ENCODE assay signal across 8 mouse cellular contexts in the genomic region with DNA sequence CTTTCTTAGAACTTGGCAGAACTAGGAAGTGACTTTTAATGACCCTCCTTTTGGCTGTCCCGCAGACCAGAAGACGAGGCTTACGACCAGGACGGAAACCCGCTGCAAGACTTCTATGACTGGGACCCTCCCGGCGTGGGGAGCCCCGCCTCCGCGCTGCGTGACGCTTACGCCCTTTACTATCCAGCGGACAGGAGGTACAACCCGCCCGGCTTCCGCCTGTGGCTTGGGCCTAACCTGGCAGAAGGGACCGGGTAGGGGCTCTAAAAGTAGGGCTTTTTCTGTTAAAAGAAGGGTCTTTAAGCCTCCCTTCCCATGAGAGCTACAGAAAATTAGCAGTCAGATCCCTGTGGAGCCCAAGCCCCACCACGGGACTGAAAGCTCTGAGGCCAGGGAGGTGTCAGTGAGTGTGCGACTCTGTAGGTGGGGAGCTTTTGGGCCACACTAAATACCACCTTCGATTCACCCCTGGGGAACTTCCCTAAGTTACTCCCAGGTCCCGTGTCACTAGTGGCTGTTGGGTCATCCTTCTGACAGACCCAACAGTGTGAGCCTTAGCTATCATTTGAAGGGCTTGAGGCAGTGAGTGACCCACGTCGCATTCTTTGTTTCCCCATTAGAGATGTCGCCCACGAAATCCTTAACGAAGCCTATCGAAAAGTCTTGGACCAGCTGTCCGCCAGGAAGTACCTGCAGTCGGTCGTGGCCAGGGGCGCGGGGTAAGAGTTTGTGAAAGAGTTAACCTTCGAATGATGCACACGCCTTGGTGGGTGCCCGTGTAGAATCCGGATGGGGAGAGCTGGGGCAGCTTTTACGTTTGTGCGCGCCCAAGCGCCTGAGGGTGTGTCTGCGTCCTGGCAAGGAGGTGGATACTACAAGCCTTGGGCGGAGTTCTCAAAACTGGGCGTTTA. TPM values are rescaled to one million over a fixed set of nuclear protein-coding genes. Genes with fewer than 3 reads are reported as not detected.
DNase-seq lines count a peak whose midpoint lies in the region; ATAC-seq lines count a peak whose summit lies in the region.
"Had no signal": no experiment of that assay in that cellular context is flagged by ENCODE, and none has a peak within 500 bp of the region (broad histone marks: within the 10 kb centered on the region; RNA-seq: fewer than 3 reads in every experiment).

No protein-coding gene starts in this region.

- H3K27ac ChIP-seq in embryonic facial prominence, embryonic 14.5 days (replicated peaks; ENCODE audit: low read depth, low read length), result no peak overlapping the region
- no peak overlapping the region for H3K27ac ChIP-seq in intestine, embryonic 15.5 days

- peak; percentile 7 to 18 for DNase-seq in layer of hippocampus, postnatal 10 days (ENCODE audit: low spot score in 2 of 2)
- DNase-seq in layer of hippocampus, postnatal 36 days, result no peak
- peak; percentile 33 for DNase-seq in embryonic facial prominence, embryonic 14.5 days (ENCODE audit: low spot score)
- peak; percentile 60 for DNase-seq in neural tube, embryonic 10.5 days (ENCODE audit: extremely low spot score, low spot score)
- no peak for DNase-seq in thymus, postnatal 4 days
- DNase-seq in spleen, postnatal 36 days (ENCODE audit: low spot score in 2 of 2), result no peak

- no peaks in the 10 kb centered on the region for H3K36me3 ChIP-seq in embryonic facial prominence, embryonic 14.5 days (ENCODE audit: control insufficient read depth, insufficient read depth, low read length)
- no peaks in the 10 kb centered on the region for H3K36me3 ChIP-seq in intestine, embryonic 15.5 days

- no peaks in the 10 kb centered on the region for H3K9me3 ChIP-seq in embryonic facial prominence, embryonic 14.5 days (ENCODE audit: control insufficient read depth, low read length)
- no peaks in the 10 kb centered on the region for H3K9me3 ChIP-seq in intestine, embryonic 15.5 days

- H3K4me2 ChIP-seq in embryonic facial prominence, embryonic 14.5 days (ENCODE audit: low read depth, low read length), result peak overlapping the region; percentile 59
- peak overlapping the region; percentile 62 for H3K4me2 ChIP-seq in intestine, embryonic 15.5 days (replicated peaks)

- peaks cover 24% of the 10 kb centered on the region for H3K4me1 ChIP-seq in embryonic facial prominence, embryonic 14.5 days (ENCODE audit: control insufficient read depth, insufficient read depth, low read length)
- peaks cover 19% of the 10 kb centered on the region for H3K4me1 ChIP-seq in intestine, embryonic 15.5 days (replicated peaks)

- peaks cover 82% of the 10 kb centered on the region for H3K27me3 ChIP-seq in embryonic facial prominence, embryonic 14.5 days (replicated peaks; ENCODE audit: control insufficient read depth, insufficient read depth, low read length)
- H3K27me3 ChIP-seq in intestine, embryonic 15.5 days (replicated peaks), result peaks cover 67% of the 10 kb centered on the region

- peak; percentile 69 for ATAC-seq in embryonic facial prominence, embryonic 14.5 days (ENCODE audit: low read depth)
- ATAC-seq in intestine, embryonic 15.5 days, result peak; percentile 68

- H3K4me3 ChIP-seq in embryonic facial prominence, embryonic 14.5 days (ENCODE audit: low read depth, low read length), result peak overlapping the region; percentile 35
- peak overlapping the region; percentile 28 for H3K4me3 ChIP-seq in intestine, embryonic 15.5 days (replicated peaks)

- WGBS in embryonic facial prominence, embryonic 14.5 days, result 1% methylated on average over 44 of the region's 44 CpGs
- WGBS in intestine, embryonic 15.5 days, result under 1% methylated on average over 44 of the region's 44 CpGs

- H3K9ac ChIP-seq in embryonic facial prominence, embryonic 14.5 days (ENCODE audit: low read depth, low read length), result 0 out of 2 replicates have a peak overlapping the region, but pooled peaks have one; percentile 1
- H3K9ac ChIP-seq in intestine, embryonic 15.5 days, result no peak overlapping the region

RNA-seq across cellular contexts. Expression of a gene that starts 3.6 kb away (rescaled TPM):
- total RNA-seq in layer of hippocampus, postnatal 10 days (2021), result 10 to 100 TPM; 13.8 to 21.3 TPM
- total RNA-seq in layer of hippocampus, postnatal 36 days (2021), result 1 to 10 TPM; 7.3 to 8.4 TPM
- polyA plus RNA-seq in embryonic facial prominence, embryonic 14.5 days (2014; fragmentation: Nextera tagmentation; extraction: Ambion mirVana), result 3.8 and 4.8 TPM in 2 replicates
- 1.1 and 1.2 TPM in 2 replicates for polyA plus RNA-seq in intestine, embryonic 15.5 days (2015; fragmentation: Nextera tagmentation; extraction: Ambion mirVana)
- total RNA-seq: liver, adult 2 months had no signal
- polyA plus RNA-seq: liver, adult 2 months had no signal

Comparison
In these comparisons a context has a peak if more than half of its experiments do, and no peak if none do; other contexts are left out.
1. DNase-seq: peak in layer of hippocampus, postnatal 10 days (2 of 2), embryonic facial prominence, embryonic 14.5 days (single experiment) and neural tube, embryonic 10.5 days (single experiment); none in layer of hippocampus, postnatal 36 days (0 of 2), thymus, postnatal 4 days (single experiment) and spleen, postnatal 36 days (0 of 2).